Mouse (Mus musculus): Measurements from ENCODE around the gene E130114P18Rik.

The E130114P18Rik gene

GRCm38 (mm10) chr4:97710048-97710765, 67.7 kb downstream of the E130114P18Rik start:
- DNase-seq (ENCODE audit: low read depth in 2 of 2, low spot score in 2 of 2) = no peak

- DNase-seq (ENCODE audit: low read depth in 2 of 2, low spot score in 2 of 2) = no peak
Observed at GRCm38 (mm10) chr4:97707373-97708152, 70.3 kb downstream of the E130114P18Rik start.

DNA sequence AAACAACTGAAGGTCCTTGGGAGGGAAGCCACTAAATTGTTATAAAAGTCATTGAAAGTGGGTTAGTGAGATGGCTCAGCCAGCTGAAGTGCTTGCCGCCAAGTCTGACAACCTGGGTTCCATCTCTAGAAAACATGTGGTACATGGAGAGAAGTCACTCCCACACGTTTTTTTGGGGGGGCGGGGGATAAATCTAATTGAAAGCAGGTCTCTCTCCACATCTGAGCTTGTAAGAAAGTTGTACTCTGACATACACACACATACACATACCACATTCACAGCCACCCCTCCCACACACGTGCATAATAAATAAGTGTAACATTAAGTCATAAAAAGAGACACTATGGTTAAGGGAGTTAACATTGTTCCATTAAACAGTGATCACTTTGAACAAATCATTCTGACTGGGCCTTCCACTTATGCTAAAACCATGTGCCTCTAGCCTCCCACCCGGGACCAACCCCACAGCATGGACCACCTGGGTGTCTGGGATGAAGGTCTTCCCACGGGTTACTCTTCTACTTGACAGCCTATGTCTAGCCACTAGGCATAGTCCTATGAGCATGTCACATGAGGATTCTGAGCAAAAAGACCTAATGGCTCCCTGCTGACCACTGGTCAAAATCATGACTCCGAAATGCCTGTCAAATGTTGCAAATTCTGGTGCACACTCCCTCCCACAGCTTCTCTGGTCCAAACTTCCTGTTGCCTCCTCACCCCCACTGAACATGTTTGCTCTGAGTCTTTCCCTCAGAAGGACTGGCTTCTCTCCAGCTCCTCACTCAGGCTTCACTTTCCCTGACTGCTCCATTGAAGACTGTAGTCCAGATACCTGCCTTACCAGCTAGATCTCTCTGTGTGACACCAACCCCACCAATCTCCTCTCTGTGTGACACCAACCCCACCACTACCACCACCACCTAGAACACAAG, 80.9 kb downstream of the E130114P18Rik start:
- no peak for DNase-seq (ENCODE audit: low read depth in 2 of 2, low spot score in 2 of 2)

DNA sequence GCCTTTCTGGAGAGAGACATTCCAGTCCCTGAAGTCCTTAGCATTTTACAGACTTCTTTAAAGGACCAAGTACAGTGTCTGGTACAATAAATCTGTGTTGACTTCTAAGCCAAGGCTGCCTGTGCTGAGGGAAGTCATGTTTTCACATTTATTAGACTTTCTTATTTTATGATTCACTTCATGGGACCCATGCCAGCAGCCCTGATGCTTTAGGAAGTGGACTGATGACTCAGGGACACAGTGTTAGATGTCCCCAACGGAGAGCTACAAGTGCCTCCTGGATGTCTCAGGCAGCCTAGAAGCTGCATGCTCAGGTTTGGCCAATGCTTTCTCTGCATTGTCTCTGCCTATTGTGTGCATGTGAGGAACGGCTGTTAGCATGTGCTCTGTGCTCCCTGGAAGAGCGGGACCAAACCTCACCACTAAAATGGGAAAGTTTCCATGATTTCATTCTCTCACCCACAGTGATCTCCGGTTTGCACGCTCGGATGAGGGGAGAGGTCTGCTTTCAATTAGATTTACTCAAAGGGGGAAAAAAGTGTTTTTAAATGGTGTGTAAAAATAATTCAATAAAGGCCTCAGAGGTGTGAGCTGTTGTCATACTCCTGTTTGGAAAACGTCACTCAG, 82.4 kb downstream of the E130114P18Rik start:
- no peak for DNase-seq (ENCODE audit: low read depth in 2 of 2, low spot score in 2 of 2)

GRCm38 (mm10) chr4:97693931-97694330, 83.9 kb downstream of the E130114P18Rik start:
- no peak for DNase-seq (ENCODE audit: low read depth in 2 of 2, low spot score in 2 of 2)

GRCm38 (mm10) chr4:97693054-97693453, 84.8 kb downstream of the E130114P18Rik start:
- DNase-seq (ENCODE audit: low read depth in 2 of 2, low spot score in 2 of 2) = no peak

- no peak for DNase-seq (ENCODE audit: low read depth in 2 of 2, low spot score in 2 of 2)
Observed at GRCm38 (mm10) chr4:97690384-97690766, 87.5 kb downstream of the E130114P18Rik start.

DNA sequence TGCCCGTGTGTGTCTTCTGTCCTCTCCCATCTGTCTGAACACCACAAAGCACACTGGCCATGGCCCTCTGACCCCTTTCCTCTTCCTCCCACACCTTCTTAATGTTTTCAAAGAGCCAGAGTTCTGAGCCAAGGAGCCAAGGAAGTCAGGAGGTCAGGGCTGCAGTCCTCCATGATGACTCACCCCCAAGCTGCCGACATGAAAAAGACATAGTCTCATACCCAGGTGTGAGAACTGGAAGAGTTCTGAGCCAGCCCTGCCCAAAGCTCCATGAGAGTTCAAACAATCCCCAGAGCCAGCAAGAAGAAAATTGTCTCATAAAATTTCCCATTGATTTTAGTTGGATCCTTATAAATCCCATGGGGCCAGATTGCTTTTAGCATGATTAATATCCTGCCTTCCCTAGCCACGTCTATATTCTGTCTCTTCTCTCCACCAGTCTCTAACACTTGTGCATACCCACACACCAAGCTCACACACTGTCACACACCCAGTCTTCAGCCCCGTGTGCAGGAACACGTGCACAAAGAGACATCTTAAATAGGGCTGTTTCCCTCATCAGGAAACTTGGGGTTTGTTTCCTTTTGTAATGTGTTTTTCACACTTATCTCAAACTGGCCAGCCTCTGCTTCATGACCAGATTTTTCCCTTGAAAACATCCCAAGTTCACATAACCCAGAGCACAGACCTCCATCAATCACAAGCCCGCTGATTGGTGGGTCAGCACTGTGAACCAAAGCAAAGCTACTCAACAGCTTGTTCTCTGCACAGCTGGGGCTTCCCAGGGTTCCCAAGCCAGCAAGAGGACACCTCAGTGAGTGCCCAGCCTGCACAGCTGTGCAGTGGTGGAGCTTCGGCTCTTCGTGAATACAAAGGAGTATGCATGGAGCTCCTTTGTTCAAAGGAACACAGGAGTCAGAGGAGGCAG, 88.2 kb downstream of the E130114P18Rik start:
- no peak for DNase-seq (ENCODE audit: low read depth in 2 of 2, low spot score in 2 of 2)

DNA sequence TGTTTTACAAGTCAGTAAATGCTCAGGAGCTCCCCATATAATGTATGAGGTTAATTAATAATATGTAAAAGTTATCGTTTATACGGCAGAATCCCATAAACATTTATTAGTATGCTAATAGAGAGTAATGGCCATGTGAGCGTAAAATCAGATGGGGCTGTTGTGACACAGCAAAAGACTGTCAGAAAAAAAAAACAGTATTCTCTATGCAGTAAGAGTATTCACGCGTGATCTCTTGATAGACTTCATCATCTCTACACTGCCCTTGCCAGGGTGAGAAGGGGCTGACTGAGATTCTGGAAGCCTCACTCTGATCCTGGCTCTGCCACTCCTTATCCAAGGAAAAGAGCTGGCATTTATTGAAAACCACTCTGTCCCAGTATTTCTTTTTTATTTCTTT, 91.9 kb downstream of the E130114P18Rik start:
- no peak for DNase-seq (ENCODE audit: low read depth in 2 of 2, low spot score in 2 of 2)

- no peak for DNase-seq (ENCODE audit: low read depth in 2 of 2, low spot score in 2 of 2)
Observed at GRCm38 (mm10) chr4:97676579-97676937, 101.3 kb downstream of the E130114P18Rik start.

DNA sequence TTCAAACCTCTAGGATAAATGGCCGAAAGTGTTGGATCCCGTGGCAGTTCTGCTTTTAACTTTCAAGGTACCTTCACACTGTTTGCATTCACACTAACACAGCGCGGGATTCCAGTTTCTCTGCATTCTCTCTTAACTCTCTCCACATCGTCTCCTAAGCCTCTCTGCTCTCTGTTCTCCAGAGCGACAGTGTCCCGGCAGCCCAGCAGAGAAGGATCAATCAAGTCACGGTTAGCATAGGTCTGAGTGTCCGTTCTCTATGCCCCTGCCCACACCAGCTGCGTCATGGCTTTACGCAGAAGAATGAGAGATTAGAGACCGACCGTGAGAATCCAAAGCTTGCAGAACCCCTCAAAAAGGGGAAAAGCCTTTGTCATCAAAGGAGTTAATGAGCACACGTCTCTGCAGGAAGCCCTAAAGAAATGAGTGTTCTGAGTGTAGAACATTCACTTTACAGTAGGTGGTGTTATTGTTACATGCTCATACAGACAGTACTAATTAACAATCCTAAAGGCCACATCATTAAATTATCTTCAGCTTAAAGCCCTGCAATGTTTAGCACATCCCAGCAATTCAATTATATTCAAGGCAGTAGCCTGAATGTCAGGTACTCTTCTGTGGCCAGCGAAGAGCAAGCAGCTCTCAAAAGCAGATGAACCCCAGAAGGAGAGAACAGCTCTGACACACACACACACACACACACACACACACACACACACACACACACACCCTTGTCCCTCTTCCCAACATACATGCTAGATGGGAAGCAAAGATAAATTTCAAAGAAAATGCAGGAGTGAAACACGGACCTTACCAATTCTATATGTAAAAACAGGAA, 101.9 kb downstream of the E130114P18Rik start:
- DNase-seq (ENCODE audit: low read depth in 2 of 2, low spot score in 2 of 2) = no peak

DNA sequence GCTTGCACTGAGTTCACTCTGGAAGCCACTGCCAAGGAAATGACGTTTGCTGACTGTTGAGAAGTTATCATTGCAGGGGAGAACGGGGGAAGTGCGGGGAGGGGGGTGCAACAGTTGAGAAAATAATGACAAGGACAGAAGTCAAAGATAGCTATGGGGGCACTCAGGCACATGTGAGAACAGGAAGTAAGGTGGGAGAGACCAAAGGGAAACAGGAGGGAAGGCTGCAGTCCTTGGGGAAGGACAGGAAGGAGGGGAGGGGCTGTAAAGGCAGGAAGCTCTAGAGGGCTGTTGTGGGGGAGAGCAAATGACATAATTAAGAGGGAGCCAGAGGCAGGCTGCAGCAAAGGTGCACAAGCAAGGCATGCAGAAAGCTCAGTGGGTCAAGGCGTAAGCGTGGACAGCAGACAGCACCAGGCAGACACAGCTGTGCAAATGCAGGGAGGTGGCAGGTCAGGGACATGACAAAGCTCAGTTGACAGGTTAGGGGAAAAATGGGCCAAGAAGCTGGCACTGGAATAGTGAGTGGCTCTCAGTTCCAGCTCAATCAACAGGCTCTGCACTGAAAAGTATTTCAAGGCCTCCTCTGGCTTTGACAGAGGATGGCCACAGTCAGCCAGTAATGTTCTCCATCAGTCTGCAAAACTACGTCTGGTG, 103.9 kb downstream of the E130114P18Rik start:
- no peak for DNase-seq (ENCODE audit: low read depth in 2 of 2, low spot score in 2 of 2)

- DNase-seq (ENCODE audit: low read depth in 2 of 2, low spot score in 2 of 2) = no peak
Observed at GRCm38 (mm10) chr4:97672501-97672900, 105.4 kb downstream of the E130114P18Rik start.

- no peak for DNase-seq (ENCODE audit: low read depth in 2 of 2, low spot score in 2 of 2)
Observed at GRCm38 (mm10) chr4:97671911-97672310, 106.0 kb downstream of the E130114P18Rik start.

- no peak for DNase-seq (ENCODE audit: low read depth in 2 of 2, low spot score in 2 of 2)
Observed at GRCm38 (mm10) chr4:97670418-97670817, 107.5 kb downstream of the E130114P18Rik start.

GRCm38 (mm10) chr4:97669808-97670207, 108.1 kb downstream of the E130114P18Rik start:
- no peak for DNase-seq (ENCODE audit: low read depth in 2 of 2, low spot score in 2 of 2)

DNA sequence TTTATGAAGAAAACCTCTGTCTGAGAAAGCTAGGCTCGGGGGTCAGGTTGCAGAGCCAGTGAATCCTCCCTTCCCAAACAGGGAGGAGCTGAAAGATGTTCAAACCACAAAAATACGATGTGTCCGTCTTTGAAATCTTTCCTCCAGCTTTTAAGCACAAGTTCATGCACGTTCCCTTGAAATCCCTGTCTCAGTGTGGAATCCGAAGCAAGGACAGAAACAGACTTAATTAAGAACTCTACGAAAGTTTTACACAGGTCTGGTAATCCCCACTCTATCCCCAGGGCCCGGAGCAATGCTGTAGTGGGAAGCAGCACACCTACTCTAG, 112.5 kb downstream of the E130114P18Rik start:
- DNase-seq (ENCODE audit: low read depth in 2 of 2, low spot score in 2 of 2) = no peak

DNA sequence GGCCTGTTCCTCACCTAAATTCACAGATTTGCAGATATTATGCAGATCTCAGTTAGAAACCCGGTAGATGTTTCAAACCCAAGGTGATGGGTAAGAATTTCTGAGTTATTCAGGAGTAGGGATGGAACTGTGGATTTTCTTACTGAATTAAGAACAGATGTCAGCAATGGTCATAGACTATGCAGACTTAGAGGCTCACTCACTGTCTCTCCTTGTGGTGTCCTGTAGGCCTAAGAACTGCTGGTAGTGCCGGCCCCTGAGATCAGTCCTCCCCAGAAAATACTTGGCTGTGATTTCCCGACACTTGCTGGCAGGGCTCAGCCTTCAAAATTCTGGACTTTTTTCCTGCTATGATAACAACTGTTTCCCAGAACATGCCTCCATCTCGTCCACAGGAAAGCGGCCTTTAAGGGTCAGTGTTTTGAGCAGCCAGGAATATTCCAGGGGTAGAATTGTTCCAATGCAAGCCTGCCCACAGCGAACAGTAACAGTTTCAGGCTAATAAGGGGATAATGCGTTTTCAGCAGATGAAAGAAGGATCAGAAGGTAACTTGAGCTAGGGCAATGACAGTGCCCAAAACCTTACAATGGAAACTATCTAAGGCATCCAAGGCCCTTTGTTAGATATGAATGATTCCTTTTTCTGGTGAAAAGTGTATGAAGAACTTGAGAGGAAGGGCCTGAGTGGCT, 113.0 kb downstream of the E130114P18Rik start:
- no peak for DNase-seq (ENCODE audit: low read depth in 2 of 2, low spot score in 2 of 2)
